Mouse (Mus musculus): ENCODE data around the gene Mphosph9.

Gene Mphosph9

DNA sequence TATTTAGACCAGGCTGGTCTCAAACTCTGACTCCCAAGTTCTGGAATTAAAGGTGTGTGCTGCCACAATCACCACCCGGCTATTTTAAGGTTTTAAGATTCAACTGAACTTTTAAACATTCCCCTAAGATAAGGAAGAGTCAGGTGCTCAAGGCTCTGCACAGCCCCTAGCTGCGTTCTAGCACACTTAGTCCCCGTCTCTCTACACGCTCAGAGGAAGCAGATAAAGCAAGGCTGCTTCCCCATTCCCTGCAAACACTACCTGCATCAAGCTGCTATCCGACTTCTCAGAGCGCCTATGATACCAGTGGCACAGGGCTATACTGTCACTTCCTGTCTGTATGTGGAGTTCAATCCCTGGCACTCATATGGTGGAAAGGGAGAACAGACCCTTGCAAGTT is 60.1 kb downstream of the Mphosph9 start:
- DNase-seq (ENCODE audit: low spot score): no peak

DNA sequence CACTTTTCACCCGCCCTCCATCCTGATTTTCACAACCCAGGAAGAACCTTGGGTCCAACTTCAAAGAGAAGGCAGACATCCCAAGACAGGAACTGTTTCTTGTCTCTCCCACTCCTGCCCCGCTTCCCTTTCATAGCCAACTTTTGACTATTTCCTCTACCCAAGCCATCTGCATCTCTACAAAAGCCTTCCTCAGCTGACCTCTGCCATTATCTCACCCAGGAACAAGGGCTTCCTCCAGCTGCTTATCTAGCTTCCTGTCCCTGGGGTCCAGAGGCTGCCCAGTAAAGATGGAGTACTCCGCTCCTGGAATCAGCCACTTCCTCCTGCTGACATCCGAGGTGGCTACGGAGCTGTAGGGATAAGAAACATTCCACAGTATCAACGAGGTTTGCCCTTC is 61.0 kb downstream of the Mphosph9 start:
- DNase-seq (ENCODE audit: low spot score): no peak

DNA sequence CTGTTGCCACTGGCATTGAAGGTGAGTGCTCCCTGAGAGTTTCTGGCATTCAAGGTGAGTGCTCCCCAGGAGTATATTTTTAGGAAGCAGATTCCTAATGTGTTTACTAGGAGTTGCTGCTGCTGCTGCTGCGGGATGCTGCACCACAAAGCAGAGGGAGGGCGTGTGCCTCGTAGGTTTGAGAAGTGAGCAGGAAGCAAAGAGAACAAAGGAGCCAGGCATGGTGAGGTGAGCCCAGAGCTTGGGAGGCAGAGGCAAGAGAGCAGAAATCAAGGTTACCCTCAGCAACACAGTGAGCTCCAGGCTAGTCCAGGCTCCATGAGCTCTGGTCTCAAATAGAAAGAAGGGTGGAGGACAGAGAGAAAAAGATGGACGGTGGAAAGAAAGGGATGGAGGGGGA is 64.5 kb downstream of the Mphosph9 start:
- DNase-seq (ENCODE audit: low spot score): no peak

DNA sequence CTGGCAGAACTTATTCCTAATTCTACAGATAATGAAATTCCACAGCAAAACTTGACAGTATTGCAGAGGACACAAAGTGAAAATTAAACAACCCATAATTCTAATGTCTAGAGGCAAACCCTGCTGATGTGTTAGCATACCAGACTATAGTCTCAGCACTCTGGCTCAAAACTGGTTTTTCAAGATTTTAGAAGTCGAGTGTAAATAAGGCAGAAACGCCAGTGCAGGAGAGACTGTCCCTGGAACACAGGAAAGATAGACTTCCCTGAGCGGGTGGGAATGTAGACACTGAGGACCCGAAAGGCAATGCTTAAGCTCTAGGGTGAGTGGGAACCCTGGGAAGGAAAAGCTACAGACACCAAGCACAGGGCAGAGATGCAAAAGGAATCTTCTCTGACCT is 65.7 kb downstream of the Mphosph9 start:
- no peak for DNase-seq (ENCODE audit: low spot score)

DNA sequence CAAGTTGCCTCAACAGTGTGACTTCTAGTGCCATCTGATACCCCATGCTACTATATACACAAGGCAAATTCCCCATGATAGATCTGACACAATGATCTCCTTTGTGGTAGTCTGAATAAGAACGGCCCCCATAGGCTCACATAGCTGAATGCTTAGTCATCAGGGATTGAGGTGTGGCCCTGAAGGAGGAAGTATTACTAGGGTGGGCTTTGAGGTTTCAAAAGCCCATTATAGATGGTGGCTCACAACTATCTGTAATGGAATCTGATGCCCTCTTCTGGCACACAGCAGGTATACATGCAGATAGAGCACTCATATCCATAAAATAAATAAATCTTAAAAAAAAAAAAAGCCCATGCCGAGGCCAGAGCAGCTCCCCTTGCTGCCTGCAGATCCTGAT is 68.6 kb downstream of the Mphosph9 start:
- DNase-seq (ENCODE audit: low spot score): no peak

DNA sequence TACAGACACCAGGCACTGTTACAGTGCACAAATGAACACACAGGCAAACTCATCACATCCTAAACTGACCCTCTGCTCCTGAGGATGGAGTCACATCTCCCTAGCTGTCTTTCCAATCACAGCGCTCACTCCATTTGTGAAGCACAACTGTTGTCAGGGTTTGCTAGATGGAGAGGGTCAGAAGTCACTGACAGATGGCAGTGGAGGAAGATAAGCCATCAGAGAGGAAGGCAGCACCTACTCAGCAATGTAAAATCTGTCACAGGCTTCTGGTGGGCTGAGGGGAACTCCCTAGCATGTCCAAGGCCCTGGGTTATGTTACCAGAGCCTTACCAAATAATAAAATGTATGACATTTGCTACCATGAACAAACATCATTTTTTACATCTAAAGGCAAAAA is 69.7 kb downstream of the Mphosph9 start:
- no peak for DNase-seq (ENCODE audit: low spot score)

DNA sequence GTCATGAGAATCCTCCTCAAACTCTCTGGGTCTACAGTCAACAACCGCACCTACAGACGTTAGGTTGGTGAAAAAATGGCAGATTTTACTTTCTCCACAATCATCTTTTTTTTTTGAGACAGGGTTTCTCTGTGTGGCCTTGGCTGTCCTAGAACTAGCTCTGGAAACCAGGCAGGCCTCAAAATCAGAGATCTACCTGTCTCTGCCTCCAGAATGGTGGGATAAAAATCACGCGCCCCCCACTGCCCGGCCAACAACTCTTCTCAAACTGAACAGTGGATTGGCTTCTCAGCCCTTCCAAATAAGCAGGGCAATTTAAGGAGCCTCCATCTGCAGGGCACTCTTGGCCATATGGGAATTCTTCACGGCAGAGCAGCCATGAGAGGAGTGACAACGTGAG is 72.6 kb downstream of the Mphosph9 start:
- no peak for DNase-seq (ENCODE audit: low spot score)

DNA sequence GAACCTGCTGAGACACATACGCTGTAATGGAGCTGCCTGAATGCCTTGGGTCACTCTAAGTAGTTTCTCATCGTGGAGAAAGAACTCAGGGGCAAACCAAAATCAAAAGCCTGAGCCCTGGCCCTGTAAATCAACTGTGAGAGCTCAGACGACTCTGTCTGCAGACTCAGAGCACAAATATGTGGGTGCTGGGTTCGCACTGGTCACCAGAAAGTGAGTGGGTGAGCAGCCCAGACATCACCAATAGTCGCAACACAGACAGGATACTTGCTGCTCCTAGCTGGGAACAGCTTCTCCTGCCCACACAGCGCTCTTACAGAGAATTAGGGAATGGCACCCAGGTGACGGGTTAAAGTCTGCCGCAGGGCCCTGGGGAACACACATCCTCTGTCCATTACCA is 74.2 kb downstream of the Mphosph9 start:
- no peak for DNase-seq (ENCODE audit: low spot score)

DNA sequence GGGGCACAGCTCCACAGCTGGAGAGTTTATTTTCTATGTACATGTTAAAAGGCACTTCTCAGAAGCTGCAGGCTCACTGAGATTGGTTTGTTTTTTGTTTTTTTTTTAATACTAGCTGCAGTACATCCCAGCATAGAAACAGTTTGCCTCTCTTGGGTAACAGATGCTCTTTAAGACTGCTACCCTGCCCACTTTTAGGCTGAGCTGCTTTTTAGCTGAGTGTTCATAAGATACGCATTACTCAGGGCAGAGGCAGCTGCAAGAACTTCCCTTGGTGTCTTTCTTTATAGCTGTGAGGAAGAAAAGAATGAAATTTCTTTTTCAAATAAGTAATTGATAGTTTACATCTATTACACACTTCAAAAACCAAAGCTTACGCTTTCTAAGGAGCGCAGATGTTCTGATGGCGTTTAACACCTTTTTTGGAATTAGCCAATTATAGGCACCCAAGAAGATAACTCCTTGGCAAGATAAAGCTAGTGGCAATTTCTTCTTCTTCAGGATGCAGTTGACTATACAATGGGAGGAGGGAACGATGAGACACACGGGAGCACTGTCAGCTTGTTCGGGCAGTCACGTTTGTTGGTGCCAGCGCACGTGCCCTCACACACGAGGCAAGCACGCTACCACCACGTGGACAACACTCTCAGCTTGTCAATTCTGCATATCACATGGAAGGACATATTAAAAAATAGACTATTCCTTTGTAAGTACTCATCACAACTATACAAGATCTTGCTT is 75.0 kb downstream of the Mphosph9 start:
- no peak for DNase-seq (ENCODE audit: low spot score)

DNA sequence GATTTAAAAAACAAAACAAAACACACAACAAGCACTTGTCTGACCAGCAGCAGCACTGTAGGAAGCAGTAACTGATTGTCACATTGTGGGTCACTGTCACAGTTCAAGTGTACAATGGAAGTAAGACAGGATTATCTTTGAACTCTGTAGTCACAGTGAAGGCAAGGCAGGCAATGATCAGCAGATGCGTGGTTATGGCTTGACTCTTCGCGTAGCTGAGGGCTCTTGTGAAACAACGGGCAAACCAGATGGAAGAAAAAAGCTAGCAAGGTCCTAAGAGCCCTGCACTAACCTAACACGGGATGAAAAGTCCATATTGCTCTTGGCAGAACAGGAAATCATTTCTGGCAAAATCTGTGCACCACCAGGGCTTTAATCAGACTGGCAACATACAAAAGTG is 76.7 kb downstream of the Mphosph9 start:
- no peak for DNase-seq (ENCODE audit: low spot score)

DNA sequence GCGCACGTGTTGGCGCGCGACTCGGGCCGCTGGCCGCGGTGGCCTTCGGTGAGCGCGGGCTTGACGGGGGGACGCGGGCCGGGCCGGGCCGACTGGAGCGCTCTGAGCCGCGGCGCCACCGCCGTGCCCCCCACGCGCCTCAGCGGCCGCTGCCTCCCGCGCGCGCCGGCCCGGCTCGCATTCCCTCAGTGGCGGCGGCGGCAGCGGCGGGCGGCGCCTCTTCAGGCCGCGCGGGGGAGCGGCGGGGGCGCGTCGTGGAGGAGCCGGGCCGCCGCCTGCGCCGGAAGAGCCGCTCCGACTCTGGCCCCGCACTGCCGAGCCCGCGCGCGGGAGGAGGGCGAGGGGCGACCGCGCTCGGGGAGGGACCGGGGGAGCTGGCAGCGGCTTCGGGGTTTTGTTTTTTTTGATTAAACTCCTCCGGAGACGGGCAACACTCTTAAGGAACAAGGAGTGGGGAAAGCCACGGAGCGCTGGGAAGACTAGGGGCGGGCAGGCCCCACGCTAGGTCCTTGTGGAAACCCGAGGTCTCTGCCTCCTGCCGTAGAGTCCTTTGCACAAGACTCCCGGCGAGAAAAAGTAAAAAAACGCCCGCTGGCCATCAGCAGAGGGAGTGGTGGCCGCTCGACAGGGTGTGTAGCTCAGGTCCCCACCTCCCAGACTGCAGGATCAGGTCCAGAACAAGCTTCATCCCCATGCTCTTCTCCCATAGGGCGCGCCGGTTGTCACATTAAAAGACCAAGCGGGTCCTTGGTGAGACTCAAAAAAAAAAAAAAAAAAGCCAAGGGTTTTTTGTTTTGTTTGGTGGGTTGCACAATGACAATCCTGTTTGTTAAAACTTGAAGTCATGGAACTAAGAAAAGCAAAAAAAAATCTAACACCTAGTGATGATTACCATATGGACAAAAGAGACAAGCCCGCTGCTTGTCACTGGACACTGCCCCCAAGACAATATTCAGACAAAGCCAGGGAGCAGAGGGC is 77.9 kb downstream of the Mphosph9 start, which contains the start of gene Pitpnm2:
Pitpnm2 (minus strand) TSS at position 147 of the 978 bp plus-strand sequence.
- DNase-seq (ENCODE audit: low spot score): peak; percentile 46

DNA sequence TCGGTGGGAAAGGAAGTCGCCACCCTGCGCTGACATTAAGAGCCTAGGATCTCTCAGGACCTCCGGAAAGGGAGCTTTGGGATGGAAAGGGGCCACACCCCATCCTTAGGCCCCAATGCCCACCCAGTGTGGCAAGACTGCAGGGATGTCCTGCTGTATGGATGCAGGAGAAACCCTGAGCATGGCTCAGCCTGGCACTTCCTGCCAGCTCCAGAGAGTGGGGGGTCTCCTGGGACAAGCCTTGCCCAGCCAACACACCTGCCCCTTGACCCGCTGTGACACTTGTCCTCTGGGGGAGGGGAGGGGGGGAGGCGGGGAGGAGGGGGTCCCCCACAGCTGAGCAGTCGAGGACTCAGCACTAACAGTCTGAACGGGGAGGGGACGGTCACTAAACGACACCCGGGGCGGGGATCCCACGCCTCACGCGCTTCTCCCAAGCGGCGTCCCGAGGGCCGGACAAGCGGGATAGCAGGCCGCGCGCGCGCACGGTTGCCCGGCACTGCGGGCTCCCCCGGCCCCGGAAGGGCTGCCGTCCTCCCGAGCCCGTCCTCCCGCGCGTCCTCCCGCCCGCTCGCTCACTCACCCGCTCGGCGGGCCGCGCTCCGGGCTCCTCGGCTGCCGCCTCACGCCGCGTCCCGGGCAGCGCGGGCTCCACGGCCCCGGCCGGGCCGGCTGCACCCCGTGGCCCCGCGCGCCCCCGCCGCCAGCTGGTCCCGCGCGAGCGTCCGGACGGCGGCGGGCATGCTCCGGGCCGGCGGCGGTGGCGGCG is 78.7 kb downstream of the Mphosph9 start:
- peak; percentile 67 for DNase-seq (ENCODE audit: low spot score)

DNA sequence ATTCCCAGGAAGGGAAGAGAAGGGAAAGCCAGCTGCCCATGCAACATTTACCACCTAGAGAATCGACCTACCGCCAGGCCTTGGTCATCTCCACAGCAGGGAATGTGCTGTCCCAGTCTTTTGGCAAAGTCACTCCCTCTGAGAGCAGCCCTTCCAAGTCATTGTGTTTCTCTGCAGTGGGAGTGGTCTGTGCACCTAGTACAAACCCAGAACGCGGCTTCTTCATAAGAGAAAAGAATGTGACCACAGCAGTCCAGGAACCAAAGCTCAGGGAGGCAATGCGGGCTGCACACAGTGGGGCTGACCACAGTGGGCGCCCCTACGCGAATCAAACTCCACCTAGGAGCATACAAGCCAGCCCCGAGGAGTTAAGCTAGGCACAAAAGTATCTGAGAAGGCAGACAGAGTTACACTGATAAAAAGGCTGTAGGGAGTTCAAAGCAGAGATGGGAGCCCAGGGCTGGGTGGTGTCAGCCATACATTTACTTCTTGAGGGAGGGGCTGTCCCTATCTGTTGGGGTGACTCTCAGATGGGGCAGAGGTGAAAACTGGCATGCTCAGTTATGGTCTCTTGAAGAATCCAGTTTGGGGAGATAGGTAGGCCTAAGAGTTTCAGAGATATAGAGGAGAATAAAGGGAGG is 79.7 kb downstream of the Mphosph9 start:
- peak; percentile 67 for DNase-seq (ENCODE audit: low spot score)

DNA sequence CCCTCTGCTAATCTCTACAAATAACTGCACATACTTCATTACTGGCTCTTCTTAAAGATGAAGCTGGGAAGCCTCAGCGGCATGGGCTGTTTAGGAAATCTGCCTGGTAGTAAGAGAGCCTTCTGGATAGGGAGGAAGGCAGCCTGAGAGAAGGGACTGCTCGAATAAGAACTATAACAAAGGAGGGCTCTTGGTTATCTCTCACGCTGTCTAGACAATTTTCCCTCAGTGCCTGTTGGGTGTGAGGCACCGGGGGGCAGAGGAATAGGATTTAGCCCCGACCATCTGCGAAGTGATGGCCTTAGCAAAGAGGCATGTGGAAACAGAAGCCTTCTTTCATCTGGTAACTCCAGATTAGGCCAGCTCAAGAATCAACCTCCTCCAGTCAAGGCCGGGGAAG is 80.5 kb downstream of the Mphosph9 start:
- DNase-seq (ENCODE audit: low spot score): no peak

DNA sequence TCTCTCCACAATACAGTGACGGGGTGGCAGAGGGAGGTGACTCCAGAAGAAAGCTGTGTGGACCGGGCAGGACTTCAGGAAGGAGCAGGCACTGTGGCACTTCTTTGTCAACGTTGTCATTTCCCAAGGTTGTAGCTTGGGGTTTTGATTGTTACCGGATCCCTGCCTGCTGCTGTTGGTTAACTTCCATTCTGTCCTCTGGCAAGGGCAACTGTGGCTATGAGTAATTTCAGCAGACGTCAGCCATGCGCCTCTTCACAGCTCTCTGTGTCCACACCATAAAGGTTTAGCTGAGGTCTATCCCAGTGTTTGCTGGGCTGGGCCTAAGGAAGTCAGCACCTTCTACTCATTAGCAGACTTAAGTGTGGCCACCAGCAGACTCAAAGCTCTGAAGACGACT is 82.9 kb downstream of the Mphosph9 start:
- DNase-seq (ENCODE audit: low spot score): no peak

DNA sequence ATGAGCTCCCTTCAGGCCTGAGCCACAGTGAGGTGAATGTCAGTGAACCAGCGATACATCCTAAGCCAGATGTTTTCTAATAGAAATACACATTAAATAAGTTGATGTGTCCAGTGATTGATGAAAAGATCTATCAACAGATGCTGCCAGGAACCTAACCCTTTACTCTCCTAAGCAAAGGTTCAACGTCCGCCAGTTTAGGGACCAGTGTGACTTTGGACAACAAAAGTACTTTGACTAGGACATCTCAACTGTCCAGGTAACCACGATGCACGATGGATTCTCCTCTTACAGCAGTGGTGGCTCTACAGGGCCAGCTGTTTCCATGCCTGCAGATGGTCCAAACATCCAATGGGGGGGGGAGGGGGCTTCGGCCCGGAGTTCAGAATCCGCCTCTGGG is 83.3 kb downstream of the Mphosph9 start:
- DNase-seq (ENCODE audit: low spot score): no peak

DNA sequence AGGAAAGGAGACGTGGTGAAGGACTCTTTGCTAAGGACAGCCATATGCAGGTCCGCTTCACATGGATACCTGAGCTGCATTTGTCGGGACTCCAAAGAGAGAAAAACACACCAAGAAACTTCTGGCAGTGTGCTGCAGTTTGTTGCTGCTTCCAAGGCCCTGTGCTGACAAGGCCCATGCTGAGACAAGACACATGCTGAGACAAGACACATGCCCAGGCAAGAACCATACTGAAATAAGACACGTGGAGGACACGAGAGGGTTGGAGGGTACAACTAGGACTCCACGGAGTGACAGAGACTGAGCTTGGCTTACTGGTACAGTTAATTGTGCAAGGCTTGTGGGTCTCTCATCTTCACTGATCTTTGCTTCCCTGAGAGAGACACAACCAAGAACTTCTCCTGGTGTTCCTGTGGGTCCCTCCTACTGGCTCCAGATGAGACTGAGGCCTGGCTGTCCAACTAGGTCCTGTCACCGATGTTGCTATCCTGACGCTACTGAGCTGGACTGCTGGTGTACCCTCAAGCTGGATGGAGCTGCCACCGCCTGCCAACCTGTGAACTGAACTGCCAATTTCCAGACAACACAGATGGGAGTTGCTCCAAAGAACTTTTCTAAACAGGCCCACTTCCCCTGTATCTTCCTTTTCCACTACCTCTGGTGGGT is 84.4 kb downstream of the Mphosph9 start:
- no peak for DNase-seq (ENCODE audit: low spot score)

DNA sequence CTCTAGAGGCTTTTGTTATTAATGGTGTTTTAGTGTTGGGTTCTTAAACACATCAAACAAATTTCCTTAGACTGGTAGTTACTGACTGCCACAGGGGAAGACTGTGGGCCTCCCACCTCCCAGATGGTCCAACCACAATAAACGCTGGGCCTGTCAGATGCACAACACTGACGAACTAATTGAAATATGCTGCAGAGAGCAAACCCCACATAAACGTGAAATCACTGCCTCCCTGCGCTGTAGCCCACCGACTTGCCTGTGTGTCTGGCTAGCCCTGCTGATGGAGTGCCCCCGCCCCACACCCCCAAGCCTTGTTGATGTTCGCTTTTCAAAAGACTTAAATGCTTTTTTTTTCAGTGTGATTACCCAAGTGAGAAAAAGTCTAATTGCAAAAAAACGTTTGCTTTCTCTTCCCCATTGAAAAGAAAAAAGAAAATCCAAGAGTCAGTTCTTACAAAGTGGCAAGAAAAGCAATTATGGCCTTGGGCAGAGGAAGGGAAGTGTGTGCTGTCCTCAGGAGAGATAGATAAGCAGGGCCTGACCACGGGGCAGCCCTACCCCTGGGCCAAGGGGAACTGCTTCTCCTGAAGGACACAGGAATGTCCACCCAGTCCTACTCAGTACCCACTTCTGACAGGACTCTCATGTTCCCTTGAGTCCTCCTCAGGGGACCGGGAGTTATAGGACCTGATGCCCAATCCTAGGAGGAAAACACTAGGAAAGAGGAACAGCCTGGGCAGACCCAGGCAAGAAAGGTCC is 85.9 kb downstream of the Mphosph9 start:
- no peak for DNase-seq (ENCODE audit: low spot score)

DNA sequence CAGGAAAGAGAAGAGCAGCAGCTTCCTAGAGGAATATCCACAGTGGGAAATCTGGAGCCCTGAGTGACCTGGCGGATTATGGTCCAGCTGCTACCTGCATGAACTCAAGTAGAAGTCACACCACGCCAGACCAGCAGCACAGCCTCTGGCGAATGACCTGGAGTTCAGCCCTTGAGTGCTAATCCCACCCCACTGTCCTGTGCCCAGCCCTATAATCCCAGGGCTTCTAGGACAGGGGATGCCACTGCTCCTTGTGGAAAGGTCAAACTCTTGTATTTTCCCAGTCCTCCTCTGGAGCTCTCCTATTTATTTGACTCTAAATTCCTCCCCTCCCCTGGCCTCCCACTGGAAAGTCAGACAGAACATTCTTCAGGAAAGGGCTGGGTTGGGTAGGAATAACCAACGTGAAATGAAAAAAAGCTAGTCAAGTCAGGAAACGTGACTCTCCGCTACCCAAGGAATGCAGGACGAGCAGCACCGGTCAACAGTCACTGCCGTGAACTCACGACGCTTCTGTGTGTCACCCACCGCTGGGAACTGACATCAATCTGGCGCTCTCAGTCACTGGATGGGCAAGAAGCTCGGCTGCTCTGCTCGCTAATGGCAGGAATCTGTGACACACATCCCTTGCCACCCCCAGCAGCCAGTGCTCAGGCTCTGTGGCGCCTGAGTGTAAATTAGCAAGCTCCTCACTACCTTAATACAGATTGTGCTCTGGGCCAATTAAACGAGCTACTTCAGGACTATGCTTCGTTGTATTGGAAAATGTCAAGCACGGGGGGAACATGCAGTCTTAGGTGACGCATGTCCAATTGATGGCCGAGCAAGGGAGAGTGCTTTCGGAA is 86.7 kb downstream of the Mphosph9 start:
- no peak for DNase-seq (ENCODE audit: low spot score)

DNA sequence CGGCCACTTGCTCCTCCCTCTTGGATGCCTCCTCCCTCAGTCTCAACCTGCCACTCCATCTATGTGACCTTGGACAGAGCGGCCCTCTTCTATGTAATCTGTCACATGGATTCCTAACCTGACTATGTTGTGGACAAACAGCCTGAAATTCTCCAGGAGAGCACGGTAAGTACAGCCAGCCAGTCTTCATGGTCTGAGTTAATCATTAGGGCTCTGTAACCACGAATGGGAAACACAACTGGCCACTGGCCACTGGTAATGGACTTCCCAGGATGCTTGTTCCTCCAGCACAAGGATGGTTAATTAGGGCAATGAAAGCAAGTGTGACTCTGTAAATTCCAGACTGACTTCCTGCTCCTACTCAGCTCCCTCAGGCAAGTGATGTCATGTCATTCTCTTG is 91.6 kb downstream of the Mphosph9 start:
- DNase-seq (ENCODE audit: low spot score): no peak

All from testis, postnatal 14 days (tissue).